Mouse (Mus musculus) myocyte (in vitro differentiated cells): ENCODE results near the gene Gm20388.

Experiments used
- MYOG ChIP-seq, 3 experiments: IDR thresholded peaks; one replicate each; pipeline ENCODE4 v1.6.1; 2011; ENCODE audit warnings: control low read depth in 2 of 3, low read depth in 2 of 3, mild to moderate bottlenecking in 2 of 3; ENCODE audit not compliant: insufficient read length in 2 of 3, control insufficient read depth in 1 of 3, insufficient read depth in 1 of 3
- POLR2A ChIP-seq: IDR thresholded peaks from one replicate; pipeline ENCODE4 v1.6.1; 2011; ENCODE audit warnings: low read depth, mild to moderate bottlenecking, control low read depth, moderate library complexity; ENCODE audit not compliant: insufficient read length
- TCF12 ChIP-seq: IDR thresholded peaks from one replicate; pipeline ENCODE4 v1.6.1; 2011; ENCODE audit warnings: mild to moderate bottlenecking, control low read depth; ENCODE audit not compliant: poor library complexity, insufficient read depth, severe bottlenecking
- USF1 ChIP-seq: IDR thresholded peaks from one replicate; pipeline ENCODE4 v1.6.1; 2011; ENCODE audit warnings: low read depth, mild to moderate bottlenecking, control low read depth, moderate library complexity

DNA sequence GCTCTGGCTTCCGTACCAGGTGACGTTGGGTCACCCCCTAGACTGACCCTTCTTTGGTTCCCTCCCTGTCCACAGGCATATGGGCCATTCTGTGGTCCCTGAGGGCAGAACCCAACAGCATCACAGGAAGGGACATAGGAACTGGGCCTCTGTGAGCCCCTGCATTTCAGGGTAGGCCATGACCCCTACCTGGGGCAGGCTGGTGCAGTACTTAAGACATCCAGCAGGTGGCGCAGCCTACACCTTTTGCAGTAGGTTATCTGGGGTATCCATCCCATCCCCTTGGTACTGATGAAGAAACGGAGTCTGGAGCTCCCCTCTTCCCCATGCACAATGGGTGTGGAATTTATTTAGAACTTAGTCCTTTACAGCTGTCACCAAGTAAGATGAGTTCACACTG is 1783.8 kb downstream of the Gm20388 start:
- no peak for TF ChIP-seq MYOG (IDR thresholded peaks at IDR 0.05; ENCODE audit: control insufficient read depth in 1 of 3, insufficient read depth in 1 of 3, insufficient read length in 2 of 3, low read depth in 2 of 3)
- TF ChIP-seq USF1, result no peak
- no peak for TF ChIP-seq TCF12
- TF ChIP-seq POLR2A, result no peak
